Mouse (Mus musculus): Measurements from ENCODE around the gene Hnf1b.
A peak's percentile ranks its signal among the peaks of the same experiment; 100 is the strongest.

Hnf1b gene

GRCm38 (mm10) chr11:83896430-83897410 lies 46.9 kb downstream of the Hnf1b start:
- no peak for DNase-seq (ENCODE audit: low read depth, low spot score)

GRCm38 (mm10) chr11:83897569-83897968 lies 47.7 kb downstream of the Hnf1b start:
- no peak for DNase-seq (ENCODE audit: low read depth, low spot score)

- DNase-seq (ENCODE audit: low read depth, low spot score): no peak
These were observed 52.9 kb downstream of the Hnf1b start for GRCm38 (mm10) chr11:83902812-83903211.

- no peak for DNase-seq (ENCODE audit: low read depth, low spot score)
These were observed 55.9 kb downstream of the Hnf1b start for GRCm38 (mm10) chr11:83905756-83906155.

GRCm38 (mm10) chr11:83908376-83908775 lies 58.5 kb downstream of the Hnf1b start:
- DNase-seq (ENCODE audit: low read depth, low spot score): no peak

- DNase-seq (ENCODE audit: low read depth, low spot score): no peak
These were observed 64.0 kb downstream of the Hnf1b start for GRCm38 (mm10) chr11:83913824-83914311.

- no peak for DNase-seq (ENCODE audit: low read depth, low spot score)
These were observed 64.6 kb downstream of the Hnf1b start for GRCm38 (mm10) chr11:83914501-83914900.

- DNase-seq (ENCODE audit: low read depth, low spot score): no peak
These were observed 72.7 kb downstream of the Hnf1b start for GRCm38 (mm10) chr11:83922600-83922999.

GRCm38 (mm10) chr11:83927097-83927496 lies 77.2 kb downstream of the Hnf1b start:
- peak; percentile 48 for DNase-seq (ENCODE audit: low read depth, low spot score)

- no peak for DNase-seq (ENCODE audit: low read depth, low spot score)
These were observed 82.7 kb downstream of the Hnf1b start for GRCm38 (mm10) chr11:83932506-83933106.

GRCm38 (mm10) chr11:83933376-83933775 lies 83.5 kb downstream of the Hnf1b start:
- DNase-seq (ENCODE audit: low read depth, low spot score): no peak

- DNase-seq (ENCODE audit: low read depth, low spot score): peak; percentile 80
These were observed 86.3 kb downstream of the Hnf1b start for GRCm38 (mm10) chr11:83935986-83936665.

GRCm38 (mm10) chr11:83938556-83938955 lies 88.7 kb downstream of the Hnf1b start:
- DNase-seq (ENCODE audit: low read depth, low spot score): no peak

- DNase-seq (ENCODE audit: low read depth, low spot score): peak; percentile 86
These were observed 92.3 kb downstream of the Hnf1b start, which contains the start of gene Ddx52 for GRCm38 (mm10) chr11:83941950-83942840. Gene Ddx52 (plus strand): TSS chr11:83942062.

Measured in WW6 (cell line).